Mouse (Mus musculus) stomach, embryonic 16.5 days (tissue): Measurements from ENCODE around the gene Rps6kb1. TPM values are rescaled to one million over a fixed set of nuclear protein-coding genes. Genes with fewer than 3 reads are reported as not detected.

ENCODE experiments used
- ATAC-seq: fragments of 200-750 bp; cut with Nextera tagmentation; 2 replicates; pipeline ENCODE4 v1.8.0; 2017; ENCODE audit warnings: moderate number of reproducible peaks, moderate TSS enrichment; ENCODE audit not compliant: insufficient read depth, low FRiP score
- H3K27ac ChIP-seq: fragments of 300-500 bp; sonication (generic); 2 replicates; pipeline ENCODE4 v1.5.1; 2014; ENCODE audit warnings: low read length
- H3K27me3 ChIP-seq: fragments of 300-500 bp; sonication (generic); 2 replicates; pipeline ENCODE4 v1.6.1; 2014; ENCODE audit warnings: low read length, control low read depth, mixed read lengths; ENCODE audit not compliant: control insufficient read depth, insufficient read depth
- H3K36me3 ChIP-seq: fragments of 300-500 bp; sonication (generic); 2 replicates; pipeline ENCODE4 v1.6.1; 2014; ENCODE audit warnings: low read length; ENCODE audit not compliant: control insufficient read depth, insufficient read depth
- H3K4me1 ChIP-seq: fragments of 300-500 bp; sonication (generic); 2 replicates; pipeline ENCODE4 v1.6.1; 2014; ENCODE audit warnings: low read length, control low read depth, mixed read lengths; ENCODE audit not compliant: control insufficient read depth, insufficient read depth
- H3K4me2 ChIP-seq: fragments of 300-500 bp; sonication (generic); 2 replicates; pipeline ENCODE4 v1.6.1; 2014; ENCODE audit warnings: low read depth, low read length, mixed read lengths
- H3K4me3 ChIP-seq: fragments of 300-500 bp; sonication (generic); replicated peaks from 2 replicates; pipeline ENCODE4 v1.5.1; 2014; ENCODE audit warnings: mild to moderate bottlenecking, low read length
- H3K9ac ChIP-seq: fragments of 300-500 bp; sonication (generic); 2 replicates; pipeline ENCODE4 v1.6.1; 2014; ENCODE audit warnings: low read length
- H3K9me3 ChIP-seq: fragments of 300-500 bp; sonication (generic); replicated peaks from 2 replicates; pipeline ENCODE4 v1.6.1; 2016; ENCODE audit warnings: low read length, control low read depth; ENCODE audit not compliant: control insufficient read depth
- WGBS: fragments of 180-500 bp; shearing (Covaris S2); extraction: QIAGEN DNeasy Blood & Tissue Kit; methylation state at CpG from one replicate; pipeline ENCODE4 v1.1.7; 2014; 5-methylcytosine and 5-hydroxymethylcytosine counted together
- polyA plus RNA-seq: library from polyadenylated mRNA; unstranded; fragments of >200 nt; fragmentation: Nextera tagmentation; extraction: Ambion mirVana; gene quantifications from 2 replicates; pipeline ENCODE4 v1.2.1, GENCODE M21; 2015

Rps6kb1 gene
- polyA plus RNA-seq: 58.4 and 60.0 TPM in 2 replicates

DNA sequence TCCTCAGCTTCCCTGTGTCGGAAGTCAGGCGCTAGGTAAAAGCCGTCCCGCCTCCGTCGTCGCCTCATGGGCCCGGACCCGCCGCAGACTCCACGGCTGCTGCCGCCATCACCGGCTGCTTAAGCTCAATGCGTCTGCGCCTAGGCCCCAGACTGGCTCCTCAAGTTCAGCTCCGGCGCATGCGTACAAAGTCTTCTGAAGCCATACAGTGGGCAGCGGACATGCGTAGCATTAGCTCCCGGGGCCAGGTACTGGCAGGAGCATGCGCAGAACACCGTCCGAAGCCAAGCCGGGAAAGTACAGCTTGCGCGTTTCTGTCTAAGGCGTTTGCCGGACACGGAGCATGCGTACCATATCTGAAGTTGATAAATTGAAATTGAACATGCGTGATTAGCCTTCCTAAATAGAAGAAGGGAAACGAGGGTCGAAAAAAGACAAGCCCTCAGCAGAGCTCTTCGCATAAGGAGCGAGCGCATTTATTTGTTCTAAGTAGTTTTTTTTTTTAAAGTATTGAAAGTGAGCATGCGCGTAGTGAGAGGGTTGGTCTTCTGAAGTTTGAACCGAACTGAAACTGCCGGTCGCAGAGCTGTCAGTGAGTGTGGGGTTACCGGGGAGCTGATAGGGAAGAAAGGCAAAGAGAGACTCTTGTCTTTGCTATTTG is at the start of gene Rps6kb1, which contains the start of gene Tubd1:
Gene Rps6kb1, minus strand, starts transcription at position 167 of the 661 bp plus-strand sequence.
Gene Tubd1, plus strand, starts transcription at position 353 of the 661 bp plus-strand sequence.
- peak; percentile 97 for ATAC-seq
- Histone ChIP-seq H3K4me1 (peaks cover 3% of the 10 kb centered on the region), H3K27ac (peak within 1 kb of the TSS; percentile 91), H3K9ac (peak within 1 kb of the TSS; percentile 97), H3K27me3 (no peaks in the 10 kb centered on the region), H3K4me2 (peak within 1 kb of the TSS; percentile 76), H3K36me3 (peaks cover 4% of the 10 kb centered on the region; the same call in 1 of the 2 replicates), H3K4me3 (peak within 1 kb of the TSS; percentile 93), H3K9me3 (no peaks in the 10 kb centered on the region)
- under 1% methylated on average over 43 of the region's 43 CpGs for WGBS

DNA sequence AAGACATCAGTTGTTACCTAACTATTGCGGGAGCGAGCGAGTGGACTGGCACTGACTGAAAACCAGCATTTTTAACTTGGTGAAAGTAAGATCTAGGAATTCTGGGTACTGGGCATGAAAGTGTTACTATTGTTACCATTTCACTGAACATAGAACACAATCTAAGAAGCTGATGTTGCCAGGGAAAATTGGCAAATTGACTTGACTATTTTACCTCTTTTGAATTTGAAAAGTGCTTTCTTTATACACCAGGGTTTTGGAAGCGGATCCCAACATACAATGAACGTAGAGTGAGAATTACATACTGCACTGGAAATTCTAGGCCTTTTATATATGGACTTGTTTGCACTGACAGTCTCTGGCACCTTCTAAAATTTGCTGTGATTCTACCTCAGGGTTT is 48.8 kb upstream of the Rps6kb1 start:
- H3K9me3 ChIP-seq: no peaks in the 10 kb centered on the region
- H3K36me3 ChIP-seq: no peaks in the 10 kb centered on the region
- peaks cover 9% of the 10 kb centered on the region; the same call in 1 of the 2 replicates for H3K4me1 ChIP-seq
- H3K4me3 ChIP-seq: no peak overlapping the region
- 82% methylated on average over 5 of the region's 5 CpGs for WGBS
- H3K27me3 ChIP-seq: no peaks in the 10 kb centered on the region
- ATAC-seq: no peak
- no peak overlapping the region for H3K4me2 ChIP-seq
- no peak overlapping the region for H3K9ac ChIP-seq
- H3K27ac ChIP-seq: no peak overlapping the region; the same call in 1 of the 2 replicates

DNA sequence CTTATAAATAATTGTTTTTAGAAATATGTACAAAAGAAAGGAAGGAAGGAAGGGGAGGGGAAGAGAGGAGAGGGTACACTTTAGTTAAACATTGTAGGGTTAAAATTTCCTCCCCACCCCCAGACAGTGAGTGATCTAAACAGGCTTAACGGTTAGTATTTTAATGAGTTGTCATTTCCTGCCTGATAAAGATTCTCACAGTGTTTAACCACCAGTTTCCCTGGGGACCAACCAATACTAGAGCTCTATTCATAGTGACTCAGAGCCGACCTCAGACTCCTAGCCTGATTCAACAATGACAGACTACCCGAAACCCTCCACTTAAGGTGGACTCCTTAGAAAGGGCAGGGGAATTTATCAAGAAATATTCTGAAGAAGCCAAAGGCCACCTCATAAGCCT is 48.4 kb upstream of the Rps6kb1 start:
- H3K4me1 ChIP-seq: peaks cover 12% of the 10 kb centered on the region; the same call in 1 of the 2 replicates
- H3K27ac ChIP-seq: no peak overlapping the region; the same call in 1 of the 2 replicates
- peak; percentile 69; the same call in 1 of the 2 replicates for ATAC-seq
- H3K9ac ChIP-seq: no peak overlapping the region
- H3K4me3 ChIP-seq: no peak overlapping the region
- H3K36me3 ChIP-seq: no peaks in the 10 kb centered on the region
- H3K9me3 ChIP-seq: no peaks in the 10 kb centered on the region
- no peak overlapping the region for H3K4me2 ChIP-seq
- H3K27me3 ChIP-seq: no peaks in the 10 kb centered on the region
- WGBS: 18% methylated on average over 3 of the region's 3 CpGs

DNA sequence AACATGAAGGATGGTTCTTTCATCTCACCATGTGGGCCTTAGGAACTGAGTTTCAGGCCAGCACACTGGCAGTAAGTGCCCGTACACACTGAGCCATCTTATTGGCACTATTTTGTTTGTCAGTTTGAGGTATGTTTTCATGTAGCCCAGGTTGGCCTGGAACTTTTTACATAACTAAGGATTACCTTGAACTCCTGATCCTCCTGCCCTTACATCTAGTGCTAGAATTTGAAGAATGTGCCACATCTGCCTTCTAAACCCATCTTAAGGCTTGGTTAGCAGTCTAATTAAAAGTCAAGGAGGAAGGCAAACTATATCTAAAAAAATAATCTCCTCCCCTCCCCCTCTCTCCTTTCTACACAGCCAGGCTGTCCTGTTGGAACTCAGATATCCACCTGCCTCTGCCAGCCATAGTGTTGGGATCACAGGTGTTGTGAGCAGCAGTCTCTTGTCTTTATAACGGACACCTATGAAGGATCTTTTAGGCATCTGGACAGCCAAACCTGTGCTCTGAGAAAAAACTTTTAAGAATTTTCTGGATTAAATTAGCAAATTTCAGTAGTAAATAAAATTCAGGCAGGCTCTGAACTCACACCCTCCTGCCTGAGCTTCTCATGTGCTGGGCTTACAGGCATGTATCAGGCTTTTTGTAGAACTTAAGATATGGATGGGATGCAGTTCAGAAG is 47.5 kb upstream of the Rps6kb1 start:
- no peak overlapping the region for H3K4me3 ChIP-seq
- no peak overlapping the region for H3K9ac ChIP-seq
- no peaks in the 10 kb centered on the region for H3K27me3 ChIP-seq
- WGBS: 80% methylated on average over 2 of the region's 2 CpGs
- H3K9me3 ChIP-seq: no peaks in the 10 kb centered on the region
- no peak overlapping the region for H3K27ac ChIP-seq
- H3K4me2 ChIP-seq: no peak overlapping the region
- no peaks in the 10 kb centered on the region for H3K36me3 ChIP-seq
- ATAC-seq: no peak
- peaks cover 17% of the 10 kb centered on the region; the same call in 1 of the 2 replicates for H3K4me1 ChIP-seq

DNA sequence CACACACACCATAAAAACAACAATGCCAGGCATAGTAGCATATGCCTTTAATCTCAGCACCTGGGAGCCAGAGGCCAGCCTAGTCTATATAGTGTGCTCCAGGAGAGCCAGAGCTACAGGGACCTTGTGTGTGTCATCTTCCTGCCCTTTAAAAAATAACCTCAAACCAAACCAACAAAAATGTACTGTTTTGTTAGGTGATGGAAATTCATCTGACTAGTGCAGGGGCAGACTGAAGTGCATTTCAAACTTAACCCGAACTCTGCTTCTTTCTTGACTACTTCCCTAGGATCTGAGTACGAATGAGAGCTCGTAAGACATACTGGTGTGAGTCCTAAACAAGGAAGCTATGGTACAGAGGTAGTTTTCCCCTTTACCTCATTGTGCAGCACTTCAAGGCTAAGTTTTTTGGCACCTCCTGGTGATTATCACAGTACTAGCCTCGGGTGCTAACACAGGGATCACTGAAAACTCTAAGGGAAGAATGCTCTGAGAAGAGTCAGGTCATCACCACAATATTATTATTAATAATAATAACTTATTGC is 46.8 kb upstream of the Rps6kb1 start:
- Histone ChIP-seq H3K9me3 (no peaks in the 10 kb centered on the region), H3K4me3 (no peak overlapping the region), H3K4me1 (peaks cover 17% of the 10 kb centered on the region; the same call in 1 of the 2 replicates), H3K4me2 (no peak overlapping the region), H3K27ac (no peak overlapping the region), H3K36me3 (no peaks in the 10 kb centered on the region), H3K27me3 (no peaks in the 10 kb centered on the region), H3K9ac (no peak overlapping the region)
- no peak for ATAC-seq
- 80% methylated on average over 4 of the region's 4 CpGs for WGBS

DNA sequence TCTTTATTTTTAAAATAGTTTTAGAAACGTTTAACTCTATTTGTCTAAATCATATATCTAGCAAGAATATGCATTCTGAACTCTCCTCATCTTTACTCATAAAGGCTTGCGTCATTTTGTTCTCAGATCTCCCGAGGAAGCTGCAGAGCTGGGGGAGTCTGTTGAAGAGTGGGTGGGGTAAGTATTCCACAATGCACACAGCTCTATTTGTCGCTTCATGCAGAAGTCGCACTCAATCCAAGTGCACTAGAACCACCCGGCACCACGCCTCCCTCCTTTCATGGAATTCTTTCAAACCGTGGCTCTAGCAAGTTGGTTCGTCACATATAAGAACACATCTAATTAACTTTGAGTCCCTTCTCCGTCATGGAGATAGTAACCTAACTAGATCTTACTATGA is 46.0 kb upstream of the Rps6kb1 start:
- Histone ChIP-seq H3K27me3 (no peaks in the 10 kb centered on the region), H3K4me2 (no peak overlapping the region), H3K27ac (no peak overlapping the region), H3K9ac (no peak overlapping the region), H3K4me1 (peaks cover 15% of the 10 kb centered on the region; the same call in 1 of the 2 replicates), H3K36me3 (no peaks in the 10 kb centered on the region), H3K9me3 (no peaks in the 10 kb centered on the region), H3K4me3 (no peak overlapping the region)
- no peak for ATAC-seq
- 83% methylated on average over 10 of the region's 10 CpGs for WGBS

DNA sequence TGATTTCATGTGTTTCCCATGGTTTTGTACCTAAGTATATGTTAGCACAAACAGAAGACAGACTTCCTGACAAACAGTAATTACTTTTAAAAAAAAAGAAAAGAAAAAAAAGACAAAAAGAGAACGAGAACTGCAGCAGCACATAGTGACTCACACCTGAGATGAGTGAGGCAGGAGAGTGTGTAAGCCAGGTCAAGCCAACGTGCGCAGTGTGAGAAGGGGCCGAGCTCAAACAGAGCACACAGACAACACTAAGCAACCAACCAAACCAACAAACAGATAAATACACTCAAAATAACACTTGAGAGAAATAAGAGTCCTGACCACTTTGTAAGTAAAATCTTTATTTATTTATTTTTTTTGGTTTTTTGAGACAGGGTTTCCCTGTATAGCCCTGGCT is 45.5 kb upstream of the Rps6kb1 start:
- H3K4me1 ChIP-seq: peaks cover 15% of the 10 kb centered on the region; the same call in 1 of the 2 replicates
- H3K36me3 ChIP-seq: no peaks in the 10 kb centered on the region
- no peak overlapping the region for H3K4me2 ChIP-seq
- H3K9me3 ChIP-seq: no peaks in the 10 kb centered on the region
- H3K27me3 ChIP-seq: no peaks in the 10 kb centered on the region
- ATAC-seq: no peak
- no peak overlapping the region for H3K27ac ChIP-seq
- WGBS: 74% methylated on average over 4 of the region's 4 CpGs
- no peak overlapping the region for H3K4me3 ChIP-seq
- H3K9ac ChIP-seq: no peak overlapping the region

DNA sequence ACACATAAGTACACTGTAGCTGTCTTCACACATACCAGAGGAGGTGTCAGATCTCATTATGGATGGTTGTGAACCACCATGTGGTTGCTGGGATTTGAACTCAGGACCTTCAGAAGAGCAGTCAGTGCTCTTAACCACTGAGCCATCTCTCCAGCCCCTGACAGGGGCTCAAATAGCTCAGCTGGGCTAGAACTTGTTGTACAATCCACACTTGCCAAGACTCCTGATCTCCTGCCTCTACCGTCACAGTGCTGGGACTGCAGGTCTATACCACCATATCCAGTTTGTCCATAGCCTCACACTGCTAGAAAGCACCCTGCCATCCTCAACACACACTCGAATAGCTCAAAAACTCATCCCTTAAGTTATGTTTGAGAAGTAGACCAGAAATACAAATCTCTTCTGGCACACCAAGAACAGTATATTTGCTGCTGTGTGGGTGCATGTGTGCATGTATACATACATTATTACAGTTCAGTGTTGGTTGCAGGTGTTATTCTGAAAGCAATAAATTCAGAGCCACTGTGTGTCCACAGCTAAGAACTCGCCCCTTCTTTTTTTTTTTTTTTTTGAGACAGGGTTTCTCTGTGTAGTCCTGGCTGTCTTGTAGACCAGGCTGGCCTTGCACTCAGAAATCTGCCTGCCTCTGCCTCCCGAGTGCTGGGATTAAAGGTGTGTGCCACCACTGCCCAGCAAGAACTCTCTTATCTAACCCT is 44.1 kb upstream of the Rps6kb1 start:
- Histone ChIP-seq H3K27me3 (no peaks in the 10 kb centered on the region), H3K4me1 (peaks cover 21% of the 10 kb centered on the region), H3K27ac (peak overlapping the region; percentile 100), H3K9me3 (no peaks in the 10 kb centered on the region), H3K4me3 (no peak overlapping the region), H3K36me3 (no peaks in the 10 kb centered on the region), H3K9ac (no peak overlapping the region), H3K4me2 (no peak overlapping the region)
- ATAC-seq: no peak
- WGBS: 91% methylated on average over 4 of the region's 4 CpGs
